Mouse (Mus musculus): Measurements from ENCODE around the gene Rtn1.

DNA sequence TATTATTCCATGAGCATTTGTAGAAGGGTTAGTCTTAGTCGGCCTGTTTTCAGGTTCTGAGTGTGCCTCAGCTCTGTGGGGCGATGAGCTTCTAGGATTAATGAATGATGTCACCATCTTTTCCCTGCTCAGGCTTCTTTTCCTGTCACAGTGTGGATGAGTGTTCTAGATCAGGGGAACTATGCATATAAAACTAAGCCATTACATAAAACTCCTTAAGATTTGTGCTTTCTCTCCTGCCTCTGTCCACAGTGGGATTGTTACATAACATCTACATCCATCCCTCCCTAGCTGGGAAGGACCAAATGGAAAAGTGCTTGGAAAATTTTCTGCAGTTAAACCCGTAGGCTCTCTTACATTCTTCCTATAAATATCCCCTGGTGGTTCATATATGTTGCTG, 208.0 kb downstream of the Rtn1 start:
- TF ChIP-seq CTCF (conservative IDR thresholded peaks at IDR 0.05; ENCODE audit: low read length) = no peak
- no peak for TF ChIP-seq POU5F1 (IDR thresholded peaks at IDR 0.05; ENCODE audit: borderline replicate concordance, low read length)
- TF ChIP-seq NANOG (IDR thresholded peaks at IDR 0.05; ENCODE audit: borderline replicate concordance, low read length) = no peak

Measured in E14TG2a.4 (cell line).